Mouse (Mus musculus) limb, embryonic 12.5 days (tissue): Measurements from ENCODE around the gene Mapre3. TPM values are rescaled to one million over a fixed set of nuclear protein-coding genes. Genes with fewer than 3 reads are reported as not detected.

Source experiments
- ATAC-seq: fragments of 200-750 bp; cut with Nextera tagmentation; 2 replicates; pipeline ENCODE4 v1.8.0; 2017; ENCODE audit warnings: low read depth, moderate TSS enrichment; ENCODE audit not compliant: insufficient number of reproducible peaks, insufficient read depth, low FRiP score, low TSS enrichment
- H3K27ac ChIP-seq: fragments of 300-500 bp; sonication (generic); 2 replicates; pipeline ENCODE4 v1.5.1; 2016; ENCODE audit warnings: mild to moderate bottlenecking, moderate library complexity
- H3K27me3 ChIP-seq: fragments of 300-500 bp; sonication (generic); 2 replicates; pipeline ENCODE4 v1.6.1; 2016; ENCODE audit warnings: mild to moderate bottlenecking, moderate library complexity
- H3K36me3 ChIP-seq: fragments of 300-500 bp; sonication (generic); 2 replicates; pipeline ENCODE4 v1.6.1; 2016; ENCODE audit warnings: mild to moderate bottlenecking, moderate library complexity
- H3K4me1 ChIP-seq: fragments of 300-500 bp; sonication (generic); replicated peaks from 2 replicates; pipeline ENCODE4 v1.6.1; 2016
- H3K4me2 ChIP-seq: fragments of 300-500 bp; sonication (generic); 2 replicates; pipeline ENCODE4 v1.6.1; 2016; ENCODE audit warnings: mild to moderate bottlenecking, moderate library complexity
- H3K4me3 ChIP-seq: fragments of 300-500 bp; sonication (generic); replicated peaks from 2 replicates; pipeline ENCODE4 v1.5.1; 2016; ENCODE audit warnings: mild to moderate bottlenecking
- H3K9ac ChIP-seq: fragments of 300-500 bp; sonication (generic); replicated peaks from 2 replicates; pipeline ENCODE4 v1.6.1; 2016; ENCODE audit warnings: mild to moderate bottlenecking, moderate library complexity
- H3K9me3 ChIP-seq: fragments of 300-500 bp; sonication (generic); 2 replicates; pipeline ENCODE4 v1.6.1; 2016; ENCODE audit warnings: mild to moderate bottlenecking, moderate library complexity
- WGBS: fragments of 180-500 bp; shearing (Covaris S2); methylation state at CpG from one replicate; pipeline ENCODE4 v1.1.7; 2016; 5-methylcytosine and 5-hydroxymethylcytosine counted together
- polyA plus RNA-seq: library from polyadenylated mRNA; unstranded; fragments of >200 nt; fragmentation: Nextera tagmentation; extraction: Ambion mirVana; gene quantifications from 2 replicates; pipeline ENCODE4 v1.2.1, GENCODE M21; 2016

Mapre3 gene
- polyA plus RNA-seq, 1 experiment from 2014 or later, result 28.4 TPM

DNA sequence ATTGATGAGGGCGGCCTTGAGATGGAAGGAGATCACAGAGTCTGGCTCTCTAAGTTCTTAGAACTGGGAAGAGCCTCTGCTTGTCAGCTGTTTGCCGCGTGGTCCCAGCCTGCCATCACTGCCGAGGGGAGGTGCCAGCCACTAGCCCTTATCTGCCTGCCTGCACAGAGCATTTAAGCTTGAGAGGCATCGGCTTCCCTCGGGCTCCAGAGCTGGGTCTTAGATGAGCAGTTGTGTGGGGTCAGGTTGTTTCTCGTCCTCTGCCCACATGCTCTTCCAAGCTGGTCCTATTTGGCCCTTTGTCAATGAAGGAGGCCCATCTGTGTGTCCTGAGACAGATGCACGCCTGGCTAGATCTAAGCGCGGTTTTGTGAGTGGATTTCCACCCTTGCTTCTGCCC is 10.7 kb downstream of the Mapre3 start:
- Histone ChIP-seq H3K9ac (no peak overlapping the region), H3K9me3 (no peaks in the 10 kb centered on the region), H3K4me1 (no peaks in the 10 kb centered on the region; the same call in 1 of the 2 replicates), H3K27ac (no peak overlapping the region), H3K27me3 (no peaks in the 10 kb centered on the region), H3K36me3 (no peaks in the 10 kb centered on the region), H3K4me3 (no peak overlapping the region), H3K4me2 (no peak overlapping the region)
- no peak for ATAC-seq
- 71% methylated on average over 10 of the region's 10 CpGs for WGBS

DNA sequence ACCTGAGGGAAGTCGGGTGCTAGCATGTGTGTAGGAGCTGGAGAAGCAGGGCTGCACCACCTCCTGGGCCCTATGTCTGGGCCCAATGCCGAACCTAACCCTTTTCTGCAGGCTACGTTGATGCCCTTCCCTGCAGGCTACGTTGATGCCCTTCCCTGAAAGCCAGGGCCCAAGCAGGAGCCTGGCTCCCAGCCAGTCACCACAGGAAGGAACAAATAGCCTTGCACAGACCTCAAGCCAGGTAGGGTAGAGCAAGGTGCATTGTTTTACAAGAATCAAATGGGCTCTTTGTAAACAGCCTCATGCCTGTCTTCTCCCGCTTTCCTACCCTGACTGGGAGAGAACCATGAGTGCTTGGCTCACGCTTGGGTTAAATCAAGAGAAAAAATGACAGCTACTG is 11.4 kb downstream of the Mapre3 start:
- WGBS, result 74% methylated on average over 6 of the region's 6 CpGs
- Histone ChIP-seq H3K9me3 (no peaks in the 10 kb centered on the region), H3K36me3 (no peaks in the 10 kb centered on the region), H3K9ac (no peak overlapping the region), H3K27ac (no peak overlapping the region), H3K4me3 (no peak overlapping the region), H3K4me2 (no peak overlapping the region), H3K4me1 (no peaks in the 10 kb centered on the region; the same call in 1 of the 2 replicates), H3K27me3 (no peaks in the 10 kb centered on the region)
- ATAC-seq, result no peak

DNA sequence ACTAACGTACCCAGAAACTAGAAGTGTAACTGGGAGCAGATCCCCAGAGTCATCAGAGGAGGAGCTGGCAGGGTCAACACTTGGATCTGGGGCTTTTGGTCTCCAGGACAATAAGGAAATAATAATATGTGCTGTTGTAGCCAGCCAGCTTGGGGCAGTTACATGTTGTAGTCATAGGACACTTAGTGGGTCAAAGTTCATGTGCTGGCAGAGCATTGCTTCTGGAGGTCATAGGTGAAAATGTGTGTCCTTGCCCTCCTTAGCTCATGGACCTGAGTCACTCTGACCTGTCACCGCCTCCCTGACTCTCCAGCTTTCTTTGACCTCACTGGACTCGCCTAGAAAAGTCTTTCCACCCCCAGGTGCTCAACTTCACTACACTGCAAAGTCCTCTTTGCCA is 19.0 kb downstream of the Mapre3 start:
- 87% methylated on average over 3 of the region's 3 CpGs for WGBS

DNA sequence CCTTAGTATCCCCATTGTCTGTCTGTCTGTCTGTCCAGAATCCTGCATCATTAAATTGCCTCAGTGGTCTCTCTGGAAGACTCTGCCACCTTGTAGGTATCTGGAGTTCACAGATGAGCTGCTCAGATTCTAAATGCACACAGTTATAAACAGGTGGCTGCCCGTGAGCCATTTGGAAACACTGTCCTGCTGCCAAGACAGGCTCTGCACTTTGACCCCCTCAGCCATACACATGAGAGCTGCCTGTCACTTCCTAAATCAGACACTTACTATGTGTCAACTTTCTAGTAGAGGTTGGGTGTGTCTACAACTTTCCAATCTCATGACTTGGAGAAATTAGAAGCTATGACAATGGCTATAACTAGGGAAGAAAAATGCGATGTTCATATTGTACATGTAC is 25.3 kb downstream of the Mapre3 start:
- no peak for ATAC-seq
- Histone ChIP-seq H3K4me3 (no peak overlapping the region), H3K4me1 (no peaks in the 10 kb centered on the region), H3K27me3 (no peaks in the 10 kb centered on the region), H3K9ac (no peak overlapping the region), H3K36me3 (peaks cover 14% of the 10 kb centered on the region; the same call in 1 of the 2 replicates), H3K4me2 (no peak overlapping the region), H3K9me3 (0 out of 2 replicates have a peak, but pooled peaks cover 4% of the 10 kb centered on the region), H3K27ac (no peak overlapping the region)
- 83% methylated on average over 2 of the region's 2 CpGs for WGBS

More for the DNA sequence above, 19.0 kb downstream of the Mapre3 start:
- 0 out of 2 replicates have a peak, but pooled peaks cover 4% of the 10 kb centered on the region for H3K9me3 ChIP-seq
- no peaks in the 10 kb centered on the region for H3K4me1 ChIP-seq
- H3K27me3 ChIP-seq, result no peaks in the 10 kb centered on the region
- no peak overlapping the region for H3K9ac ChIP-seq
- no peak for ATAC-seq
- H3K36me3 ChIP-seq, result peaks cover 14% of the 10 kb centered on the region; the same call in 1 of the 2 replicates
- H3K4me3 ChIP-seq, result no peak overlapping the region
- H3K4me2 ChIP-seq, result no peak overlapping the region
- no peak overlapping the region for H3K27ac ChIP-seq

DNA sequence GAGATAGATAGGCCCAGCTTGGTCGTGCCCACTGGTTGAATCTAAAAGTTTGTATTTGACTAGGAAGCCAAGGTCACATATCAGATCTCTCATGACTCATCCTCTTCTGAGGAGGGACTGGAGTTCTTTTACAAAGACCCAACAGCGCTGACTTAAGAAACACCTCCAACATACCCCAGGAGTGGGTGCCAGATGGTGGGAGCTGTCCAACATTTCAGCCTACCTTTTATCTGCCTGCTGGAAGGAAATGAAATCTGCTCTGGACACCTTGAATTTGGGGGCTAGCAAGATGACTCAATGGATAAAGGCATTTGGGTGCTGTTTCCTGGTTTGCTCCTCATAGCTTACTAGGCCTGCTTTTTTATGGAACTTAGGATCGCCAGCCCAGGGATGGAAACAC is 27.5 kb downstream of the Mapre3 start:
- H3K9me3 ChIP-seq, result 0 out of 2 replicates have a peak, but pooled peaks cover under 1% of the 10 kb centered on the region
- WGBS, result 47% methylated on average over 3 of the region's 3 CpGs
- ATAC-seq, result no peak
- no peak overlapping the region for H3K9ac ChIP-seq
- no peak overlapping the region for H3K4me2 ChIP-seq
- no peak overlapping the region for H3K4me3 ChIP-seq
- H3K27me3 ChIP-seq, result no peaks in the 10 kb centered on the region; the same call in 1 of the 2 replicates
- no peaks in the 10 kb centered on the region for H3K4me1 ChIP-seq
- H3K27ac ChIP-seq, result no peak overlapping the region
- H3K36me3 ChIP-seq, result peaks cover 10% of the 10 kb centered on the region; the same call in 1 of the 2 replicates

DNA sequence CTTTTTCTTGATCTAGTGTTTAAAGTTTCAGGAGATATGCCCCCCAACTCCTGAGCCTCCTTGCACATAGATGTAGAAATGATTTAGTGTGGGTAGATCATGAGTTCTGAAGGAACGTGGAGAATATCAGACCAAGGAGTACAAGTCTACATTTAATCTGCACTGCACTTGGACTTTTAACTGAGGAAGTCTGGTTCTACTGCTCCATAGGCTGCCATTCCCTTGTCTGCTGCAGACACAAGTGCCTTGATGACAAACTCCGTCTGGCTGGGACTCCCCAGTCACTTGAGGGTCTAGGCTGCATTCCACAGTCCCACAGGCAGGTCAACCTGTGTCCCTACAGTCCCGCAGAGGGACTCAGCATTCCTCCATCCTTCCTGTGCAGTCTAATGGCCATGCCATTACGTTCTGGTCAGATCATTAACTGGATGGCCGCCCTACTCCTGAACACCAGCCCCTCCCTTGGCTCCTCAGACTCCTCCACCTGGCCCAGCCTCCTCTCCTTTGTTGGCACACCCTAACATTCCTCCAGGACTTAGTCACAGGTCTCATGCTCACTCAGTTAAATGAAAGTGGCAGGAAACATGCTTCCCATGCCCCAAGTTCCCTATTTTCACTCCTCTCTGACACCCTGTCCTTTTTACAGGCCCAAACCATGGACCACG is 35.6 kb downstream of the Mapre3 start:
- no peak overlapping the region for H3K4me3 ChIP-seq
- H3K4me1 ChIP-seq, result 0 out of 2 replicates have a peak, but pooled peaks cover 3% of the 10 kb centered on the region
- H3K4me2 ChIP-seq, result no peak overlapping the region
- no peaks in the 10 kb centered on the region for H3K9me3 ChIP-seq
- H3K36me3 ChIP-seq, result no peaks in the 10 kb centered on the region
- 58% methylated on average over 6 of the region's 6 CpGs for WGBS
- no peak overlapping the region for H3K27ac ChIP-seq
- no peaks in the 10 kb centered on the region; the same call in 1 of the 2 replicates for H3K27me3 ChIP-seq
- H3K9ac ChIP-seq, result no peak overlapping the region
- no peak for ATAC-seq

DNA sequence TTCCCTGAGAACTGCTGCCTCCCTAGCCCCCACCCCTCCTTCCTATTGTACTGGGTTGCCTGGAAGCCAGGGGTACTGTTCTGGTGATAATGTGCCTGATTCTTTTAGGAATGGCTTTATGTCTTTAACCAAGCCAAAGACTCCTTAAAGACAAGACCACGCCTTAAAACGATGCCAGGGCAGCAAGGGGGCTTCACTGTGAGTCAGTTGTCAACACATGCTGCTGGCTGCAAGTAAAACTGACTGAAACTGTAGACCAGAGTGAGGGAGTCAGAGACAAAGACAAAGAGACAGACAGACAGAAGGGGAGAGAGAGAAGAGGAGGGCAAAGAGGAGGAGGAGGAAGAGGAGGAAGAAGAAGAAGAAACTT is 36.1 kb downstream of the Mapre3 start:
- H3K36me3 ChIP-seq, result no peaks in the 10 kb centered on the region
- H3K27me3 ChIP-seq, result no peaks in the 10 kb centered on the region; the same call in 1 of the 2 replicates
- H3K9ac ChIP-seq, result no peak overlapping the region
- no peak overlapping the region for H3K4me3 ChIP-seq
- 0 out of 2 replicates have a peak, but pooled peaks cover 3% of the 10 kb centered on the region for H3K4me1 ChIP-seq
- no peak overlapping the region for H3K27ac ChIP-seq
- no peak for ATAC-seq
- WGBS, result 61% methylated on average over 2 of the region's 2 CpGs
- H3K4me2 ChIP-seq, result no peak overlapping the region
- no peaks in the 10 kb centered on the region for H3K9me3 ChIP-seq

DNA sequence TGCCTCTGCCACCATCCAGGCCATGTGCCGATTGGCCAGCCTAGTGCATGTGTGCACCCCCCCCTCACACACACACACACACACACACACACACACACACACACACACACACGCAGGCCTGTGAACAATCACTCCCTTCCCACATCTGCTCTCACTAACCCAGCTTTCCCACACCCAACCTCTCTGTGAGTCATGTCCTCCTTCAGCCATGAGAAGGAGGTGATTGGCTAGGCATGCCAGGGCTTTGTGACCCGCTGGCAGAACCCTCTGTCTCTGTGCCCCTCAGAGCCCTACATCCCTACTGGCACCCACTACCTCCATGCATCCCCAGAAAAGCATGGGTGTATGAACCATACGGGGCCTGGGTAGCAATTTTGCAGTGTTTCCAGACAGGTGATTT is 39.1 kb downstream of the Mapre3 start:
- Histone ChIP-seq H3K27me3 (no peaks in the 10 kb centered on the region), H3K9me3 (no peaks in the 10 kb centered on the region), H3K9ac (no peak overlapping the region), H3K4me3 (no peak overlapping the region), H3K27ac (no peak overlapping the region), H3K4me2 (no peak overlapping the region), H3K36me3 (no peaks in the 10 kb centered on the region), H3K4me1 (0 out of 2 replicates have a peak, but pooled peaks cover 3% of the 10 kb centered on the region)
- 85% methylated on average over 4 of the region's 4 CpGs for WGBS
- no peak for ATAC-seq

DNA sequence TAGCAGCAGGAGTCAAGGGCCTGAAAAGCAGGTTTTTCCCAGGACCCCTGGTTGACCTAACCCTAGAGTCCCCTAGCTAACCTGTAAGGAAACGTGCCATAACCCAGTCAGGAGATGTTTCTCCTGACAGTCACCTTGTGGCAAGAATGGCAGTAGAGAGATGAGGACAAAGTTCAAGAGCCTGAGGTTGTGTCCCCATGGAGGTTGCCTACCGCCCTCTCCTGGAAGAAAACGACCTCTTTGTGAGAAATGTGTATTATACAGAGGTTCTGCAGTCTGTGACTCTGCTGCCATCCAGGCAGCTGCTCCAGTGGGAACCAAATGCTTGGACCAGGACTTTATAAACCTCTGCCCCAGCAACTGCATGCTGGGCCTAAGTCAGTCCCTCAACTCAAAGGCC is 41.2 kb downstream of the Mapre3 start:
- no peaks in the 10 kb centered on the region for H3K36me3 ChIP-seq
- ATAC-seq, result no peak

DNA sequence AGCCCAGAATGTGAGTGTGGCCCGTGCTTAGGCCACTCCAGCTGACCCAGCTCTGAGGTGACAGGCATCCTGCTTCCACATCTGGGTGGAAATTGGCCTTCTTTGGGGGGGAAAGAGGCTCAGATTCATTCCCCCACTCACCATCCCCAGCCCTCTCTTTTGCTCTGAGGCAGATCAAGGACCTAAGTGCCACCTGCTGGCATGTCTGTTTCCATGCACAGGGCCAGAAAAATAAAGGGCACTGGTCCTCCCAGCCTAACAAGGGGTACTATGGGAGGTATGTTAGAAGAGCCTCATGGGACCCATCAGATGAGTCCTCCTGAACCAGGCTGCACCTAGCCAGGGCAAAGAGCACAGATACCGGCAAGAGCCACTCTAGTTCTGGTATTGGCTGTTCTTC is 41.7 kb downstream of the Mapre3 start:
- ATAC-seq, result no peak
- H3K27ac ChIP-seq, result no peak overlapping the region
- H3K4me2 ChIP-seq, result no peak overlapping the region
- 86% methylated on average over 2 of the region's 2 CpGs for WGBS
- H3K4me3 ChIP-seq, result no peak overlapping the region
- no peaks in the 10 kb centered on the region for H3K9me3 ChIP-seq
- H3K9ac ChIP-seq, result no peak overlapping the region
- H3K36me3 ChIP-seq, result no peaks in the 10 kb centered on the region
- no peaks in the 10 kb centered on the region for H3K27me3 ChIP-seq
- H3K4me1 ChIP-seq, result no peaks in the 10 kb centered on the region

More for the DNA sequence above, 41.2 kb downstream of the Mapre3 start:
- no peak overlapping the region for H3K4me3 ChIP-seq
- H3K9me3 ChIP-seq, result no peaks in the 10 kb centered on the region
- H3K4me1 ChIP-seq, result no peaks in the 10 kb centered on the region
- H3K27me3 ChIP-seq, result no peaks in the 10 kb centered on the region
- no peak overlapping the region for H3K9ac ChIP-seq
- H3K27ac ChIP-seq, result no peak overlapping the region
- WGBS, result 53% methylated on average over 3 of the region's 3 CpGs
- no peak overlapping the region for H3K4me2 ChIP-seq

DNA sequence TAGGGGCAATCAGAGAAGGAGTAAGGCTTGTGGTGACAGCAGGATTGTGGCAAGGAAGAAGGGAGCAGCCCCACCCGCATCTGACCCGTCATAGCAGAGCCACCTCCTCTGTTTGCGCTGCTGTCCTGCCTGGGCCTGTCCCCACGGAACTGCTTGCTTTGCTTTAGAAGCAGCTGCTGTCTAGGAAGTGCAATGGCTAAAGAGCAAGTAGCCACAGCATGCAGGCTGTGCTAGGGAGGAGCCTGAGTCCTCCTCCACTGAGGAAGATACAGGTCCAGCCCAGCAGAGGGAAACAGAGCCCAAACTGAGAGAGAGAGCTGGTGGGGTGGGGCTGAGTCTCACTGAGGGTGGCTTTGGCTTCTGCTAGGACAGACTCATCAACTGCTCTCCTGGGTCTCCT is 49.4 kb downstream of the Mapre3 start:
- Histone ChIP-seq H3K4me1 (peaks cover 2% of the 10 kb centered on the region; the same call in 1 of the 2 replicates), H3K4me3 (no peak overlapping the region), H3K36me3 (peaks cover 27% of the 10 kb centered on the region; the same call in 1 of the 2 replicates), H3K27me3 (no peaks in the 10 kb centered on the region), H3K4me2 (no peak overlapping the region), H3K9me3 (no peaks in the 10 kb centered on the region), H3K27ac (no peak overlapping the region), H3K9ac (no peak overlapping the region; the same call in 1 of the 2 replicates)
- ATAC-seq, result no peak
- WGBS, result 43% methylated on average over 4 of the region's 4 CpGs

DNA sequence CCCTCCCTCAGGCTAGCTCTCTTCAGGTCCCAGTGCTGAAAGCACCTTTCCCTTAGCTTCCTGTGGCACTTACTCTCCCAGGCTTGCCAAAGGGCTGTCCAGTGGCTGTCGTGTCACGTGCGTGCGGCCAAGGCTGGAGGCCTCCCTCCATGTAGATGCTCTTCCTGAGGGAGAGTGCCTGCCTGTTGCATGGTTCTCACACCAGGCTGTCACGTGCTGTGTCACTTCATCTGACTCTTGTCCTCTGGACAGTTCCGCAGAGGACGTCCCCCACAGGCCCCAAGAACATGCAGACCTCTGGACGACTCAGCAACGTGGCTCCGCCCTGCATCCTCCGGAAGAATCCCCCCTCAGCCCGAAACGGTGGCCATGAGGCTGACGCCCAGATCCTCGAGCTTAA is 49.9 kb downstream of the Mapre3 start:
- H3K4me2 ChIP-seq, result no peak overlapping the region

More for the DNA sequence above, 49.9 kb downstream of the Mapre3 start:
- peaks cover 4% of the 10 kb centered on the region; the same call in 1 of the 2 replicates for H3K4me1 ChIP-seq
- no peak for ATAC-seq
- H3K36me3 ChIP-seq, result peaks cover 27% of the 10 kb centered on the region; the same call in 1 of the 2 replicates
- H3K4me3 ChIP-seq, result no peak overlapping the region
- no peak overlapping the region; the same call in 1 of the 2 replicates for H3K9ac ChIP-seq
- no peaks in the 10 kb centered on the region for H3K9me3 ChIP-seq
- 42% methylated on average over 15 of the region's 15 CpGs for WGBS
- H3K27ac ChIP-seq, result no peak overlapping the region
- no peaks in the 10 kb centered on the region for H3K27me3 ChIP-seq
